Mouse (Mus musculus): ENCODE measurements around the gene Pias3. TPM values are rescaled to one million over a fixed set of nuclear protein-coding genes. Genes with fewer than 3 reads are reported as not detected.
A peak's percentile ranks its signal among the peaks of the same experiment; 100 is the strongest.
"Not testable (repeated sequence)": the region's sequence is repeated elsewhere in the genome, so short reads cannot be mapped to it uniquely, and the experiment has no call there.

Gene Pias3
- total RNA-seq (2014; rRNA removed; ENCODE audit: low replicate concordance) (13.8 and 17.4 TPM in 2 replicates), polyA plus RNA-seq (2015; fragmentation: Nextera tagmentation; extraction: Ambion mirVana) (19.3 and 22.5 TPM in 2 replicates)

DNA sequence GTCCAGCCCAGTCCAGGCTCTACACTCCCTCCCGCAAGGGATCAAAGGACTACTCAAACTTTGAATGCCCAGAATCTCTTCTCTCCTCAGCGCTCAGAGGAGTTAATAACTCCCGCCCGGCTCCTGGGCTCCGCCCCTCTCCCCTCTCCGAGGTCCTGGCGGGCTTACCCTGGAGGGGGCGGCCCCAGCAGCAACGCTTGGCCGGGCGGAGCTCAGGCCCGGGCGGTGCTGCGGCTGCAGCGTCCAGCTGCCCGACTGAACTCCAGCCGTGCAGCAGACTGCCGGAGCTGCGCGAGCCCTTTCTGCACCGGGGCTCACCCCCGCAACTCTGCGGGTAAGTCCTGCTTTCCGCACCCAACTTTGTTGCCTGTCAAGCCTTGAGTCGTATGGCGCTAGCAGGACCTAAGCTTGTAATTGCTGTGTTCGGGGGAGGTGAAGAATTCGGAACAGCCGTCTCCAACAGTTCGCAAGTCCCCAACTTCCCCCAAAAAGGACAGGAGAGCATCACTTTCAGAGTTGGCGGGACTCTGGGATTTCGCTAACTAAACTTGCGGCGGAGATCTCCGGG, at the start of gene Pias3:
TSS of gene Pias3 (plus strand) at position 187 of the 568 bp plus-strand sequence.
- Histone ChIP-seq H3K9me3 (replicated peaks; ENCODE audit: control insufficient read depth, low read length) (no peaks in the 10 kb centered on the region), H3K27ac (ENCODE audit: low read depth) (peak within 1 kb of the TSS; percentile 91), H3K4me3 (ENCODE audit: low read depth, low read length) (peak within 1 kb of the TSS; percentile 84), H3K4me2 (ENCODE audit: low read depth, low read length) (peak within 1 kb of the TSS; percentile 79), H3K4me1 (ENCODE audit: control insufficient read depth, insufficient read depth) (no peaks in the 10 kb centered on the region; the same call in 1 of the 2 replicates), H3K36me3 (replicated peaks; ENCODE audit: control insufficient read depth, insufficient read depth, low read length) (peaks cover 9% of the 10 kb centered on the region), H3K9ac (replicated peaks; ENCODE audit: low read depth, low read length) (peak within 1 kb of the TSS; percentile 72), H3K27me3 (ENCODE audit: control insufficient read depth, insufficient read depth, low read length) (no peaks in the 10 kb centered on the region)
- TF ChIP-seq CTCF (IDR thresholded peaks at IDR 0.05; ENCODE audit: low read depth) (no peak), EP300 (IDR thresholded peaks at IDR 0.05; ENCODE audit: low read depth) (no peak)
- DNase-seq (ENCODE audit: low spot score) (peak; percentile 88), ATAC-seq (ENCODE audit: insufficient read depth, low read depth) (peak; percentile 87)
- WGBS, result under 1% methylated on average over 35 of the region's 35 CpGs

- TF ChIP-seq EP300 (IDR thresholded peaks at IDR 0.05; ENCODE audit: low read depth), result no peak
- no peak for TF ChIP-seq CTCF (IDR thresholded peaks at IDR 0.05; ENCODE audit: low read depth)
These were observed 48.8 kb upstream of the Pias3 start for GRCm38 (mm10) chr3:96647365-96647764.

GRCm38 (mm10) chr3:96660901-96661300, 35.3 kb upstream of the Pias3 start:
- no peaks in the 10 kb centered on the region for H3K27me3 ChIP-seq (ENCODE audit: control insufficient read depth, insufficient read depth, low read length)
- no peak overlapping the region for H3K4me3 ChIP-seq (ENCODE audit: low read depth, low read length)
- 68% methylated on average over 2 of the region's 2 CpGs for WGBS
- no peaks in the 10 kb centered on the region for H3K9me3 ChIP-seq (replicated peaks; ENCODE audit: control insufficient read depth, low read length)
- no peak overlapping the region for H3K27ac ChIP-seq (ENCODE audit: low read depth)
- no peak for DNase-seq (ENCODE audit: low spot score)
- no peak for TF ChIP-seq CTCF (IDR thresholded peaks at IDR 0.05; ENCODE audit: low read depth)
- no peak for TF ChIP-seq EP300 (IDR thresholded peaks at IDR 0.05; ENCODE audit: low read depth)
- no peak for ATAC-seq (ENCODE audit: insufficient read depth, low read depth)
- no peak overlapping the region for H3K9ac ChIP-seq (replicated peaks; ENCODE audit: low read depth, low read length)
- no peak overlapping the region for H3K4me2 ChIP-seq (ENCODE audit: low read depth, low read length)
- no peaks in the 10 kb centered on the region for H3K4me1 ChIP-seq (ENCODE audit: control insufficient read depth, insufficient read depth)
- no peaks in the 10 kb centered on the region for H3K36me3 ChIP-seq (replicated peaks; ENCODE audit: control insufficient read depth, insufficient read depth, low read length)

More at GRCm38 (mm10) chr3:96647365-96647764, 48.8 kb upstream of the Pias3 start:
- Histone ChIP-seq H3K4me2 (ENCODE audit: low read depth, low read length) (no peak overlapping the region), H3K36me3 (replicated peaks; ENCODE audit: control insufficient read depth, insufficient read depth, low read length) (peaks cover 17% of the 10 kb centered on the region), H3K9ac (replicated peaks; ENCODE audit: low read depth, low read length) (no peak overlapping the region), H3K4me3 (ENCODE audit: low read depth, low read length) (no peak overlapping the region), H3K27ac (ENCODE audit: low read depth) (no peak overlapping the region), H3K27me3 (ENCODE audit: control insufficient read depth, insufficient read depth, low read length) (no peaks in the 10 kb centered on the region), H3K4me1 (ENCODE audit: control insufficient read depth, insufficient read depth) (no peaks in the 10 kb centered on the region), H3K9me3 (replicated peaks; ENCODE audit: control insufficient read depth, low read length) (no peaks in the 10 kb centered on the region)
- ATAC-seq (ENCODE audit: insufficient read depth, low read depth) (no peak), DNase-seq (ENCODE audit: low spot score) (no peak)
- 83% methylated on average over 3 of the region's 3 CpGs for WGBS

DNA sequence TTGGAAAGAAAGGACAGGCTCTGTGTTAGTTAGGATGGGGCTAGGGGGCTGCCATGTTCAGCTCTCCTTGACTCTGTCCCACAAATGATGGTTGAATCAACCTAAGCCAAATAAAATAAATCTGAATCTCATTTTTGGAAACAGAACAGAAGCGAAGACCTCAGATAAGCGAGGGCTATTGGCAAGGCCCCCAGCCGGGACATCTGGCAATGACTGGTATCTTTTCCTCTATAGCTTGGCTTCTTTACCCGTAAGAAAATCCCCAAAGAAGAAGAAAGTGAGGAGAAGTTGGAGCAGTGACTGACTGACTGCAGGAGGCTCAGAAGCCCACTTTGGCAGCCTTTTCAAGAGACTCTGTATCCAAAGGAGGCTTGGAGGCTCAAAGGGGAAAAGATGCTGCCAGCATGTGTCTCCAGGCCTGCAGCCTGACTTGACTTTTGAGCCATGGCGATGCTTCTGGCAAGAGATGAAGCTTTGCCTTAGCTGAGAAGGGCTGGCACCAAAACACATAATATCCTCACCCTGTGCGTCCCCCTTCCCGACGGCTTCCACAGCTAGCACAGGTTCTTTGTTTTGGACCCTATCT, 33.4 kb upstream of the Pias3 start:
- Histone ChIP-seq H3K27me3 (ENCODE audit: control insufficient read depth, insufficient read depth, low read length) (no peaks in the 10 kb centered on the region), H3K4me3 (ENCODE audit: low read depth, low read length) (no peak overlapping the region), H3K36me3 (replicated peaks; ENCODE audit: control insufficient read depth, insufficient read depth, low read length) (no peaks in the 10 kb centered on the region), H3K4me2 (ENCODE audit: low read depth, low read length) (no peak overlapping the region), H3K9ac (replicated peaks; ENCODE audit: low read depth, low read length) (no peak overlapping the region), H3K27ac (ENCODE audit: low read depth) (no peak overlapping the region), H3K4me1 (ENCODE audit: control insufficient read depth, insufficient read depth) (no peaks in the 10 kb centered on the region), H3K9me3 (replicated peaks; ENCODE audit: control insufficient read depth, low read length) (no peaks in the 10 kb centered on the region)
- 50% methylated on average over 8 of the region's 8 CpGs for WGBS
- DNase-seq (ENCODE audit: low spot score) (no peak), ATAC-seq (ENCODE audit: insufficient read depth, low read depth) (no peak)
- TF ChIP-seq EP300 (IDR thresholded peaks at IDR 0.05; ENCODE audit: low read depth), result no peak

GRCm38 (mm10) chr3:96663432-96664239, 32.5 kb upstream of the Pias3 start:
- TF ChIP-seq EP300 (IDR thresholded peaks at IDR 0.05; ENCODE audit: low read depth) (no peak), CTCF (IDR thresholded peaks at IDR 0.05; ENCODE audit: low read depth) (peak; percentile 73)
- H3K27me3 ChIP-seq (ENCODE audit: control insufficient read depth, insufficient read depth, low read length), result no peaks in the 10 kb centered on the region
- WGBS, result 4% methylated on average over 18 of the region's 18 CpGs
- H3K9ac ChIP-seq (replicated peaks; ENCODE audit: low read depth, low read length), result no peak overlapping the region
- H3K4me3 ChIP-seq (ENCODE audit: low read depth, low read length), result peak overlapping the region; percentile 18; the same call in 1 of the 2 replicates
- no peaks in the 10 kb centered on the region for H3K4me1 ChIP-seq (ENCODE audit: control insufficient read depth, insufficient read depth)
- peak; percentile 75 for ATAC-seq (ENCODE audit: insufficient read depth, low read depth)
- no peaks in the 10 kb centered on the region for H3K36me3 ChIP-seq (replicated peaks; ENCODE audit: control insufficient read depth, insufficient read depth, low read length)
- peak; percentile 81 for DNase-seq (ENCODE audit: low spot score)
- H3K4me2 ChIP-seq (ENCODE audit: low read depth, low read length), result peak overlapping the region; percentile 52
- H3K9me3 ChIP-seq (replicated peaks; ENCODE audit: control insufficient read depth, low read length), result no peaks in the 10 kb centered on the region
- H3K27ac ChIP-seq (ENCODE audit: low read depth), result no peak overlapping the region

- DNase-seq (ENCODE audit: low spot score); H3K9ac ChIP-seq (replicated peaks; ENCODE audit: low read depth, low read length); H3K4me2 ChIP-seq (ENCODE audit: low read depth, low read length); H3K27ac ChIP-seq (ENCODE audit: low read depth); ATAC-seq (ENCODE audit: insufficient read depth, low read depth); H3K27me3 ChIP-seq (ENCODE audit: control insufficient read depth, insufficient read depth, low read length); H3K4me3 ChIP-seq (ENCODE audit: low read depth, low read length); H3K9me3 ChIP-seq (replicated peaks; ENCODE audit: control insufficient read depth, low read length); H3K36me3 ChIP-seq (replicated peaks; ENCODE audit: control insufficient read depth, insufficient read depth, low read length); H3K4me1 ChIP-seq (ENCODE audit: control insufficient read depth, insufficient read depth): not testable (repeated sequence)
- WGBS, result 81% methylated on average over 7 of the region's 7 CpGs
These were observed 30.3 kb upstream of the Pias3 start for GRCm38 (mm10) chr3:96665732-96666363.
